ENCODE assay signal across 8 mouse cellular contexts in genomic region chr2:11288531-11288846, GRCm38 (mm10).
DNase-seq lines count a peak whose midpoint lies in the region; ATAC-seq and TF ChIP-seq lines count a peak whose summit lies in the region.

No protein-coding gene starts in this region.

- H3K4me1 ChIP-seq in embryonic facial prominence, embryonic 11.5 days (ENCODE audit: control insufficient read depth, insufficient read depth, low read length) = no peaks in the 10 kb centered on the region
- no peaks in the 10 kb centered on the region for H3K4me1 ChIP-seq in kidney, embryonic 15.5 days
- no peaks in the 10 kb centered on the region for H3K4me1 ChIP-seq in liver, adult 2 months (ENCODE audit: control insufficient read depth, insufficient read depth, low read length)
- H3K4me1 ChIP-seq in neural tube, embryonic 11.5 days (ENCODE audit: control insufficient read depth, insufficient read depth, low read length) = no peaks in the 10 kb centered on the region
- no peaks in the 10 kb centered on the region for H3K4me1 ChIP-seq in stomach, embryonic 15.5 days

- TF ChIP-seq POLR2A in liver, adult 2 months (IDR thresholded peaks at IDR 0.05; ENCODE audit: extremely low read depth, insufficient read depth, low read length) = no peak

- H3ac ChIP-seq in C2C12 (ENCODE audit: control insufficient read depth, insufficient read length, low read depth) = no peak overlapping the region

- DNase-seq in adrenal gland, postnatal 25 days = peak; percentile 77
- peak; percentile 90 for DNase-seq in embryonic facial prominence, embryonic 11.5 days (ENCODE audit: low spot score)
- peak; percentile 73 for DNase-seq in heart, adult 8-10 months (ENCODE audit: low spot score)
- DNase-seq in liver, adult 2 months (ENCODE audit: extremely low read depth, low read depth, low spot score) = peak; percentile 49
- peak; percentile 83 for DNase-seq in neural tube, embryonic 11.5 days (ENCODE audit: low spot score)

- no peak overlapping the region for H3K27ac ChIP-seq in embryonic facial prominence, embryonic 11.5 days (replicated peaks; ENCODE audit: low read depth, low read length)
- no peak overlapping the region for H3K27ac ChIP-seq in kidney, embryonic 15.5 days
- H3K27ac ChIP-seq in liver, adult 2 months (replicated peaks; ENCODE audit: insufficient read depth, low read depth, low read length) = no peak overlapping the region
- no peak overlapping the region for H3K27ac ChIP-seq in neural tube, embryonic 11.5 days (ENCODE audit: low read depth, low read length)
- H3K27ac ChIP-seq in stomach, embryonic 15.5 days = no peak overlapping the region

- no peak overlapping the region for H3K4me2 ChIP-seq in embryonic facial prominence, embryonic 11.5 days (ENCODE audit: low read depth, low read length)
- no peak overlapping the region for H3K4me2 ChIP-seq in kidney, embryonic 15.5 days
- no peak overlapping the region for H3K4me2 ChIP-seq in neural tube, embryonic 11.5 days (ENCODE audit: low read depth)
- peak overlapping the region; percentile 40 for H3K4me2 ChIP-seq in stomach, embryonic 15.5 days

- H3K79me3 ChIP-seq in C2C12 (ENCODE audit: low read depth) = no peaks in the 10 kb centered on the region

- no peak overlapping the region for H3K4me3 ChIP-seq in C2C12 (ENCODE audit: insufficient read depth, poor library complexity, severe bottlenecking)
- no peak overlapping the region for H3K4me3 ChIP-seq in embryonic facial prominence, embryonic 11.5 days (ENCODE audit: low read depth, low read length)
- no peak overlapping the region for H3K4me3 ChIP-seq in kidney, embryonic 15.5 days (replicated peaks)
- H3K4me3 ChIP-seq in liver, adult 2 months (ENCODE audit: insufficient read depth, low read depth, low read length) = no peak overlapping the region
- H3K4me3 ChIP-seq in neural tube, embryonic 11.5 days (ENCODE audit: low read depth, low read length) = no peak overlapping the region
- no peak overlapping the region for H3K4me3 ChIP-seq in stomach, embryonic 15.5 days (replicated peaks)

- 4% methylated on average over 7 of the region's 7 CpGs for WGBS in embryonic facial prominence, embryonic 11.5 days
- 7% methylated on average over 7 of the region's 7 CpGs for WGBS in kidney, embryonic 15.5 days
- WGBS in liver, adult 2 months = 5% methylated on average over 7 of the region's 7 CpGs
- WGBS in neural tube, embryonic 11.5 days = 9% methylated on average over 7 of the region's 7 CpGs
- WGBS in stomach, embryonic 15.5 days = 6% methylated on average over 7 of the region's 7 CpGs

- no peaks in the 10 kb centered on the region for H3K36me3 ChIP-seq in C2C12 (ENCODE audit: control insufficient read depth, insufficient read depth)
- H3K36me3 ChIP-seq in embryonic facial prominence, embryonic 11.5 days (replicated peaks; ENCODE audit: control insufficient read depth, insufficient read depth, low read depth, low read length) = no peaks in the 10 kb centered on the region
- no peaks in the 10 kb centered on the region for H3K36me3 ChIP-seq in kidney, embryonic 15.5 days
- no peaks in the 10 kb centered on the region for H3K36me3 ChIP-seq in liver, adult 2 months (ENCODE audit: control insufficient read depth, insufficient read depth, low read length)
- H3K36me3 ChIP-seq in neural tube, embryonic 11.5 days (ENCODE audit: control insufficient read depth, insufficient read depth, low read length) = no peaks in the 10 kb centered on the region
- H3K36me3 ChIP-seq in stomach, embryonic 15.5 days = no peaks in the 10 kb centered on the region

- ATAC-seq in embryonic facial prominence, embryonic 11.5 days (replicated peaks; ENCODE audit: insufficient number of reproducible peaks, low FRiP score, low TSS enrichment, low read depth) = no peak; the same call in 1 of the 2 replicates
- ATAC-seq in kidney, embryonic 15.5 days (replicated peaks; ENCODE audit: low FRiP score) = peak; percentile 71; the same call in 1 of the 2 replicates
- peak; percentile 83 for ATAC-seq in neural tube, embryonic 11.5 days (ENCODE audit: insufficient read depth, low FRiP score, low TSS enrichment)
- peak; percentile 75; the same call in 1 of the 2 replicates for ATAC-seq in stomach, embryonic 15.5 days (ENCODE audit: insufficient read depth, low FRiP score, low read depth)

- TF ChIP-seq CTCF in C2C12 (IDR thresholded peaks at IDR 0.05; ENCODE audit: control insufficient read depth, insufficient read depth, insufficient read length) = peak; percentile 74
- TF ChIP-seq CTCF in liver, adult 2 months (IDR thresholded peaks at IDR 0.05; ENCODE audit: low read depth, low read length) = peak; percentile 98

- peaks cover 5% of the 10 kb centered on the region for H3K27me3 ChIP-seq in C2C12 (ENCODE audit: control insufficient read depth, insufficient read depth, insufficient read length)
- no peaks in the 10 kb centered on the region for H3K27me3 ChIP-seq in embryonic facial prominence, embryonic 11.5 days (ENCODE audit: control insufficient read depth, insufficient read depth, low read length)
- H3K27me3 ChIP-seq in kidney, embryonic 15.5 days = no peaks in the 10 kb centered on the region
- H3K27me3 ChIP-seq in liver, adult 2 months (ENCODE audit: control insufficient read depth, insufficient read depth, low read length) = no peaks in the 10 kb centered on the region
- H3K27me3 ChIP-seq in neural tube, embryonic 11.5 days (ENCODE audit: control insufficient read depth, insufficient read depth, low read length) = no peaks in the 10 kb centered on the region
- no peaks in the 10 kb centered on the region for H3K27me3 ChIP-seq in stomach, embryonic 15.5 days (replicated peaks)

- H3K9ac ChIP-seq in embryonic facial prominence, embryonic 11.5 days (replicated peaks; ENCODE audit: low read length) = no peak overlapping the region
- no peak overlapping the region for H3K9ac ChIP-seq in kidney, embryonic 15.5 days
- no peak overlapping the region for H3K9ac ChIP-seq in liver, adult 2 months (ENCODE audit: low read depth, low read length)
- H3K9ac ChIP-seq in neural tube, embryonic 11.5 days (ENCODE audit: low read length) = no peak overlapping the region
- H3K9ac ChIP-seq in stomach, embryonic 15.5 days = no peak overlapping the region

- H3K79me2 ChIP-seq in C2C12 (ENCODE audit: control insufficient read depth, insufficient read depth) = no peaks in the 10 kb centered on the region
- H3K79me2 ChIP-seq in liver, adult 2 months (ENCODE audit: control insufficient read depth, insufficient read depth, low read length) = no peaks in the 10 kb centered on the region

- no peaks in the 10 kb centered on the region for H3K9me3 ChIP-seq in embryonic facial prominence, embryonic 11.5 days (replicated peaks; ENCODE audit: control insufficient read depth, low read length)
- H3K9me3 ChIP-seq in kidney, embryonic 15.5 days (replicated peaks) = no peaks in the 10 kb centered on the region
- no peaks in the 10 kb centered on the region for H3K9me3 ChIP-seq in neural tube, embryonic 11.5 days (ENCODE audit: control insufficient read depth, low read length)
- no peaks in the 10 kb centered on the region for H3K9me3 ChIP-seq in stomach, embryonic 15.5 days

TF ChIP-seq in C2C12, 6 proteins besides CTCF, POLR2A, EP300 and RAD21:
- TF ChIP-seq CEBPB (IDR thresholded peaks at IDR 0.05; ENCODE audit: low read depth) (no peak), MYOD1 (IDR thresholded peaks at IDR 0.05; ENCODE audit: control insufficient read depth, insufficient read length, low read depth) (no peak), MAX (IDR thresholded peaks at IDR 0.05) (no peak), USF1 (IDR thresholded peaks at IDR 0.05; ENCODE audit: low read depth) (no peak), MYOG (IDR thresholded peaks at IDR 0.05; ENCODE audit: control insufficient read depth, extremely low read depth, insufficient read length) (no peak), FOSL1 (IDR thresholded peaks at IDR 0.05; ENCODE audit: insufficient read depth, low read length, poor library complexity, severe bottlenecking) (no peak)
TF ChIP-seq in C2C12: peak in this region for 0.
